Mouse (Mus musculus): ENCODE measurements at regions not wholly inside any gene's neighbourhood (a gene's known extent, or its start where the extent isn't known, plus 50 kb on each side); places are given as distances from the start of the nearest gene placed in this dataset.

- no peak for ATAC-seq (ENCODE audit: low FRiP score, low TSS enrichment)
- TF ChIP-seq EP300 (optimal IDR thresholded peaks at IDR 0.05), result no peak
- no peak for TF ChIP-seq CTCF (IDR thresholded peaks at IDR 0.05; ENCODE audit: low read depth)
- H3K27me3 ChIP-seq (ENCODE audit: control insufficient read depth, insufficient read depth, low read length), result no peaks in the 10 kb centered on the region
Measured at GRCm38 (mm10) chr14:36819826-36820225, 148.8 kb downstream of the Ccser2 start.

GRCm38 (mm10) chr14:36802418-36802817 lies 166.2 kb downstream of the Ccser2 start:
- no peak overlapping the region for H3K4me2 ChIP-seq (replicated peaks; ENCODE audit: low read depth)
- no peaks in the 10 kb centered on the region for H3K4me1 ChIP-seq (replicated peaks; ENCODE audit: control insufficient read depth, insufficient read depth)
- H3K27me3 ChIP-seq (ENCODE audit: control insufficient read depth, insufficient read depth, low read length), result no peaks in the 10 kb centered on the region
- H3K4me3 ChIP-seq (ENCODE audit: low read depth, low read length), result no peak overlapping the region
- H3K9me3 ChIP-seq (ENCODE audit: control insufficient read depth, low read length), result no peaks in the 10 kb centered on the region
- DNase-seq (ENCODE audit: low spot score), result no peak
- ATAC-seq (ENCODE audit: low FRiP score, low TSS enrichment), result no peak
- no peak overlapping the region for H3K9ac ChIP-seq (ENCODE audit: low read length)
- no peaks in the 10 kb centered on the region for H3K36me3 ChIP-seq (ENCODE audit: control insufficient read depth, insufficient read depth, low read length)
- TF ChIP-seq EP300 (optimal IDR thresholded peaks at IDR 0.05) (no peak), CTCF (IDR thresholded peaks at IDR 0.05; ENCODE audit: low read depth) (no peak)
- 83% methylated on average over 2 of the region's 3 CpGs for WGBS
- H3K27ac ChIP-seq (replicated peaks), result no peak overlapping the region

More at GRCm38 (mm10) chr14:36819826-36820225, 148.8 kb downstream of the Ccser2 start:
- no peak overlapping the region for H3K4me3 ChIP-seq (ENCODE audit: low read depth, low read length)
- H3K4me2 ChIP-seq (replicated peaks; ENCODE audit: low read depth), result no peak overlapping the region
- 77% methylated on average over 1 of the region's 1 CpGs for WGBS
- H3K9me3 ChIP-seq (ENCODE audit: control insufficient read depth, low read length), result no peaks in the 10 kb centered on the region
- no peak overlapping the region for H3K9ac ChIP-seq (ENCODE audit: low read length)
- no peak for DNase-seq (ENCODE audit: low spot score)
- no peaks in the 10 kb centered on the region for H3K4me1 ChIP-seq (replicated peaks; ENCODE audit: control insufficient read depth, insufficient read depth)
- no peaks in the 10 kb centered on the region for H3K36me3 ChIP-seq (ENCODE audit: control insufficient read depth, insufficient read depth, low read length)
- H3K27ac ChIP-seq (replicated peaks), result no peak overlapping the region

- ATAC-seq (ENCODE audit: low FRiP score, low TSS enrichment) (no peak), DNase-seq (ENCODE audit: low spot score) (no peak)
- Histone ChIP-seq H3K27ac (replicated peaks) (no peak overlapping the region), H3K9me3 (ENCODE audit: control insufficient read depth, low read length) (no peaks in the 10 kb centered on the region), H3K4me2 (replicated peaks; ENCODE audit: low read depth) (no peak overlapping the region), H3K4me1 (replicated peaks; ENCODE audit: control insufficient read depth, insufficient read depth) (no peaks in the 10 kb centered on the region), H3K4me3 (ENCODE audit: low read depth, low read length) (no peak overlapping the region), H3K27me3 (ENCODE audit: control insufficient read depth, insufficient read depth, low read length) (no peaks in the 10 kb centered on the region), H3K9ac (ENCODE audit: low read length) (no peak overlapping the region), H3K36me3 (ENCODE audit: control insufficient read depth, insufficient read depth, low read length) (no peaks in the 10 kb centered on the region)
- 60% methylated on average over 1 of the region's 1 CpGs for WGBS
- TF ChIP-seq EP300 (optimal IDR thresholded peaks at IDR 0.05), result no peak
- no peak for TF ChIP-seq CTCF (IDR thresholded peaks at IDR 0.05; ENCODE audit: low read depth)
Measured at GRCm38 (mm10) chr14:36799820-36800219, 168.8 kb downstream of the Ccser2 start.

GRCm38 (mm10) chr14:36781882-36782281 lies 186.7 kb downstream of the Ccser2 start:
- no peak overlapping the region for H3K4me2 ChIP-seq (replicated peaks; ENCODE audit: low read depth)
- H3K27me3 ChIP-seq (ENCODE audit: control insufficient read depth, insufficient read depth, low read length), result no peaks in the 10 kb centered on the region
- DNase-seq (ENCODE audit: low spot score) (no peak), ATAC-seq (ENCODE audit: low FRiP score, low TSS enrichment) (no peak)
- H3K4me1 ChIP-seq (replicated peaks; ENCODE audit: control insufficient read depth, insufficient read depth), result no peaks in the 10 kb centered on the region
- H3K36me3 ChIP-seq (ENCODE audit: control insufficient read depth, insufficient read depth, low read length), result no peaks in the 10 kb centered on the region
- H3K9ac ChIP-seq (ENCODE audit: low read length), result no peak overlapping the region
- 84% methylated on average over 2 of the region's 2 CpGs for WGBS
- TF ChIP-seq CTCF (IDR thresholded peaks at IDR 0.05; ENCODE audit: low read depth), result no peak
- no peak for TF ChIP-seq EP300 (optimal IDR thresholded peaks at IDR 0.05)
- H3K27ac ChIP-seq (replicated peaks), result no peak overlapping the region
- H3K9me3 ChIP-seq (ENCODE audit: control insufficient read depth, low read length), result no peaks in the 10 kb centered on the region
- H3K4me3 ChIP-seq (ENCODE audit: low read depth, low read length), result no peak overlapping the region

- H3K36me3 ChIP-seq (ENCODE audit: control insufficient read depth, insufficient read depth, low read length), result no peaks in the 10 kb centered on the region
- H3K4me2 ChIP-seq (replicated peaks; ENCODE audit: low read depth), result no peak overlapping the region
- TF ChIP-seq CTCF (IDR thresholded peaks at IDR 0.05; ENCODE audit: low read depth) (peak; percentile 64), EP300 (optimal IDR thresholded peaks at IDR 0.05) (no peak)
- no peak overlapping the region for H3K9ac ChIP-seq (ENCODE audit: low read length)
- H3K4me1 ChIP-seq (replicated peaks; ENCODE audit: control insufficient read depth, insufficient read depth), result no peaks in the 10 kb centered on the region
- H3K4me3 ChIP-seq (ENCODE audit: low read depth, low read length), result no peak overlapping the region
- DNase-seq (ENCODE audit: low spot score) (no peak), ATAC-seq (ENCODE audit: low FRiP score, low TSS enrichment) (no peak)
- no peaks in the 10 kb centered on the region for H3K9me3 ChIP-seq (ENCODE audit: control insufficient read depth, low read length)
- WGBS, result 54% methylated on average over 1 of the region's 1 CpGs
- H3K27me3 ChIP-seq (ENCODE audit: control insufficient read depth, insufficient read depth, low read length), result no peaks in the 10 kb centered on the region
- H3K27ac ChIP-seq (replicated peaks), result no peak overlapping the region
Measured at GRCm38 (mm10) chr14:36778956-36779355, 189.6 kb downstream of the Ccser2 start.

GRCm38 (mm10) chr14:36774349-36774748 lies 194.2 kb downstream of the Ccser2 start:
- Histone ChIP-seq H3K4me2 (replicated peaks; ENCODE audit: low read depth) (no peak overlapping the region), H3K4me3 (ENCODE audit: low read depth, low read length) (no peak overlapping the region), H3K36me3 (ENCODE audit: control insufficient read depth, insufficient read depth, low read length) (no peaks in the 10 kb centered on the region), H3K27ac (replicated peaks) (no peak overlapping the region), H3K4me1 (replicated peaks; ENCODE audit: control insufficient read depth, insufficient read depth) (no peaks in the 10 kb centered on the region), H3K9ac (ENCODE audit: low read length) (no peak overlapping the region), H3K9me3 (ENCODE audit: control insufficient read depth, low read length) (no peaks in the 10 kb centered on the region), H3K27me3 (ENCODE audit: control insufficient read depth, insufficient read depth, low read length) (no peaks in the 10 kb centered on the region)
- WGBS, result 35% methylated on average over 3 of the region's 3 CpGs
- no peak for DNase-seq (ENCODE audit: low spot score)
- TF ChIP-seq EP300 (optimal IDR thresholded peaks at IDR 0.05), result no peak
- TF ChIP-seq CTCF (IDR thresholded peaks at IDR 0.05; ENCODE audit: low read depth), result no peak
- no peak for ATAC-seq (ENCODE audit: low FRiP score, low TSS enrichment)

Data from stomach, postnatal 0 days (tissue).